Mouse (Mus musculus): ENCODE measurements around the gene 1700113H08Rik.

The 1700113H08Rik gene

DNA sequence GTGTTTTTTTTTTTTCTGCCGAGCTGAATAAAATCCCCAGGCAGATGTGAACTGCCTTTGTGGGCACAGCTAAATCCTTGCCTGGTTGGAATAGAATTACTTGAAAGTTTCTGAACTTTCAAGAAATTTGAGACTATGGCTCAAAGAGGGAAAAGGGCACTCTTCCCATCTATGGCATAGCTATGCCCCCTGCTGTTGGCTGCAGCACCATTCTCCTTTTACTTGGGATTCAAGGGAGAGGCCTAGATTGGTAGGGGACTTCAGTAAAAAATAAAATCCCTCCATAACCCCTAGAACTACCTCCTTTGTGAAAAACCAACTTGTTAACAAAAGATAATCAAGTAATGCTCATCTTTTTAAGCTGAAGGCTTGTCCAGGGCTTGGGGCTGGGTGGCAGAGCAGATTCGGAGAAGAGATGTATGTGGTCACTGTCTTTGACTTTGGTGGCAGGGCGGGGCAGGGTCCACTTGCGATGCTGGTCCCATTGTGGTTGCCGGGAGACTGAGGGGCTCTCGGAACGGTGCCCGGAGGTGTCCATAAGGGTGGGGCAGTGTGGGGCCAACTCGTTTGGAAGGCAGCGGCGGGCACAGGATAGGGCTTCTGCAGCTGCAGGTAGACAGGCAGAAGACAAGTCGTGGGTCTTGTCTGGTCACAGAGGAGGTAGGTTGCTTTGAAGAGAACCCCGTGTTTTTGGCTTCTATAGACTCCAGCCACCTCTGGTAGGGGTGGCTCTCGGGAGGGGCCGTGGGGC, at the start of gene 1700113H08Rik:
Gene 1700113H08Rik (plus strand): TSS at position 546 of the 751 bp plus-strand sequence.
- peak in 1 of 2 experiments; percentile 12 for DNase-seq (ENCODE audit: low spot score in 2 of 2)

GRCm38 (mm10) chr10:87008215-87008499, 49.7 kb upstream of the 1700113H08Rik start:
- no peak for DNase-seq (ENCODE audit: low spot score in 2 of 2)

- DNase-seq (ENCODE audit: low spot score in 2 of 2) = no peak
Observed at GRCm38 (mm10) chr10:87012087-87012486, 45.8 kb upstream of the 1700113H08Rik start.

DNA sequence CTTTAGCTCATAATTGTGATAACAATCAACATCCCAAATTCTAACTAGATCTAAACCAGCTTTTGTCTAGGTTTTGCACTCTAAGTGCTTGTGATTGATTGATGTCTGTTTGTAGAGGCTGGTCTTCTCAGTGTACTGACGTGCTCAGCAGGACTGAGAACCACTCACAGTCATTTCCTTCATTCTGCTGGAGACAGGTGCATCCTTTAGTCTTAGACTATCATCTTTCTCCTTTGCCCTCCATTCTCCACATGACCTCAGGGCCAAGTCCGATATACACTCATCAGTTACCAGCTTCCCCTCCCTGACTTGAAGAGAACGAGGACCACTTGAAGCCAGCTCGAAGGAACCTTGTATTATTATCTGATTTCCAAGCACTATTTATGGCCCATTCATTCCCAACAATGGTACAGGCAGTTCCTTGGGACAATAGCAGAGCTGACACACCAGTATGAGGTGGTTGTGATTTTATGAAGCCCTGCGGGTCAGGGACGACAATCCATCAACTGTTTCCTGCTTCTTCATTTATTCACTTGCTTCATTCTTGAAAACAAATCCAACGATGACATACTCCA, 43.4 kb upstream of the 1700113H08Rik start:
- DNase-seq (ENCODE audit: low spot score in 2 of 2) = no peak

- no peak for DNase-seq (ENCODE audit: low spot score in 2 of 2)
Observed at GRCm38 (mm10) chr10:87015403-87015802, 42.4 kb upstream of the 1700113H08Rik start.

GRCm38 (mm10) chr10:87016151-87016692, 41.6 kb upstream of the 1700113H08Rik start:
- no peak for DNase-seq (ENCODE audit: low spot score in 2 of 2)

GRCm38 (mm10) chr10:87018876-87019275, 39.0 kb upstream of the 1700113H08Rik start:
- DNase-seq (ENCODE audit: low spot score in 2 of 2) = no peak

GRCm38 (mm10) chr10:87020711-87021110, 37.1 kb upstream of the 1700113H08Rik start:
- peak; percentile 27 to 48 for DNase-seq (ENCODE audit: low spot score in 2 of 2)

- DNase-seq (ENCODE audit: low spot score in 2 of 2) = peak; percentile 60 to 64
Observed at GRCm38 (mm10) chr10:87024884-87025283, 33.0 kb upstream of the 1700113H08Rik start.

DNA sequence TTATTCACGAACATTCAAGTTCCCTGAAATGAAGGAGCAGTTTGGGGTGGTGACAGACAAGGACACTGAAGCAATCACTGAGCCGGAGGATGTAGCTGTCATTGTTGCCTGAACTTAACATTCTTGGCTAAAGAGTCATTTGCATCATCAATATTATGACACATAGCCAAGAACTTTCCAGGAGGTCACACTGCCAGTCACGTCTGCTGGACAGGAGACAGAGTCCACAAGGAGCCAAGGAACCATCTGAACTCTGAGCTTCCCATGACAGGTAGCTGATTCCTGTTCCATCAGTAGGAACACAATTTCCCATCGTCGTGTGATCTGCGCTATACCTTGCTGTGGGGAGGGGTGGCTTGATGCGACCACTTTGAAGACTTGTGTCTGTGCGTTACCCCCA, 25.1 kb upstream of the 1700113H08Rik start:
- DNase-seq (ENCODE audit: low spot score in 2 of 2) = no peak

DNA sequence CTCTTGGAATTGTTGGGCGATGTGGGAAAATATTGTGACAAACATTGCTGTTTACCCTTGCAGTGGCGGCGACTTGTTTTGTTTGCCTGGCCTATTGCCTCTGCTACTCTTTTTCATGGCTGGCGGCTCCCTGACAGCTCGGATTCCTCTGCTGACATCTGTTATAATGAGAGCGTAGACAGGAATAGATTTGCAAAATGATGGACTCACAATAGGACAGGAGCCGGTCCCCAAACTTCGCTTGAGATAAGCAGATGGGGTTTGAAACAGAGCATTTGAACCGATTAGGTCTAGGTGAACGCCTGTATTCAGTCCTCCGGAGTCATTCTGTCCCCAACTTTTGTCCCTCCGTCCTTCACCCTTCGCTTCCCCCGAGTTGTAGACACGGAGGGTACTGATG, 22.0 kb upstream of the 1700113H08Rik start:
- no peak for DNase-seq (ENCODE audit: low spot score in 2 of 2)

DNA sequence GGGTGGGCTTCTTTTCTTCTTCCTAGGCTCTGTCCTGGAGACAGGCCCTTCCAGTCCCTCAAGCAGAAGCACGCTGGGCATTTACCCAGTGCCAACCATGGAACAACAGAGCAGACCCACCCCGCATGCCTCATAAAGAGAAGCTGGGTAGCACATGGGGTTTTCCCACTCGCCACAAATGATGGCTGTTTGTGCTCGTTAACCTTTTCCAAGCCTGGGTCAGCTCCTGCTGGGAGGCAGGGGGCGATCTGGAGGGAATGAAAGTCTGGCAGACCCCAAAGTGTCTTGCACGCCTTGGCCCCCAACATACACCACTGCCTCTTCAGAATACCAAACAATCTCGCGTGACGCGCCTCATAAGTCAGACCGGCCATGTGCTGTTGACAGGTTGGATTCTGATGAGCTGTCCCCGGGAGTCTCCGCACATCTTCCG, 21.6 kb upstream of the 1700113H08Rik start:
- no peak for DNase-seq (ENCODE audit: low spot score in 2 of 2)

GRCm38 (mm10) chr10:87037062-87037461, 20.8 kb upstream of the 1700113H08Rik start:
- DNase-seq (ENCODE audit: low spot score in 2 of 2) = no peak

DNA sequence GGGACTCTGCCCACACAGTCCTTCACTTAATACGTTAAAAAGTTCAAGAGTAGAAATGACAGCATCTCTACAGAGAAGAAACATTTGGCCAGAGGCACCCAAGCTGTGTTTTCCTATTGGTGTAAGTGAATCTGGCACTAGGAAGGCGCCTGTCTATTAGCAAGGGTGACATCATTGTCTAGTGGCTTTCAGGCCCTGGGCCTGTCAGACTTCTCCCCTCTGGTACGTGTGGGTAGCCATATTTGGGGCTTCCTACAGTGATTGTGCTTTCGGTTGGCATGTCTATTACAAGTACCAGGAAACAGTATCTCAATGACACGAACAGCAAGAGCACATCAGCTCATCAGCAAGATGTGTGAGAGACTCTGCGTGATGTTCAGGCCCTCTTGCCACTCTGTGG, 18.5 kb upstream of the 1700113H08Rik start:
- DNase-seq (ENCODE audit: low spot score in 2 of 2) = no peak

DNA sequence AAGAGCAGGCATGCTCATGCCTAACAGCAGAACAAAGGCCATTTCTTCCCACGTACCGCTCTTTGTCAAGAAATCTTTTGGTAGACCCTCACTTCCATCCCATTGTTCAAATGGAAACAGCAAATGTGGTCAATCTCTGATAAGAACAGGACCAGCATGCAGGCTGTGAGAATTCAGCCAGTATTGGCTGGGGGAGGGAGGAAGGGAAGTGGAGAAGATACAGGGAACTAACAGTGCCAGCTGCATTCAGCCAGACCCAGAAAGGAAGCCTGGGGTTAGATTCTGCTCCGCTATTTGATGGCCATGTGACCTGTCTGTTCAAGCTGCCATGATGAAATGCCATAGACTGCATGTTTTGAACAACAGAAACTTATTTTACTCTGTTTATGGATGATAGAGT, 18.0 kb upstream of the 1700113H08Rik start:
- no peak for DNase-seq (ENCODE audit: low spot score in 2 of 2)

DNA sequence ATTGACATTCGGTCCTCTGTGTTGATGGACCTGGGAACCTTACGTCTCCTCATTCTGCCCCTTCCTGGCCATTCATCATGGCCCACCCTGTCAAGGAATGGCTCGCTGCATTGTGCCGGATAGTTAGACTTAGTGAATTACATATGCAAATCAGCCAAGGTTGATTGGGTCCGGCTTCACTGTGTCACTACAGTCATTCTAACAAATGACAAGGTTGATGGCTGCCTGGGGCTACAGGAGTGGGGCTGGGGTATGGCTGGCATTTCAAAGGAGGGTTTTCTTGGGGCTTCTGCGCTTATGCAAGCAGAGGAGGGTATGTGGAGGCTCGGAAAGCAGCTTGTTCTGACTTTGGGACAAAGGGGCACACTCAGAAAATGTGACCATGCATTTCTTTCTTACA, 16.6 kb upstream of the 1700113H08Rik start:
- DNase-seq (ENCODE audit: low spot score in 2 of 2) = no peak

GRCm38 (mm10) chr10:87045273-87045672, 12.6 kb upstream of the 1700113H08Rik start:
- no peak for DNase-seq (ENCODE audit: low spot score in 2 of 2)

DNA sequence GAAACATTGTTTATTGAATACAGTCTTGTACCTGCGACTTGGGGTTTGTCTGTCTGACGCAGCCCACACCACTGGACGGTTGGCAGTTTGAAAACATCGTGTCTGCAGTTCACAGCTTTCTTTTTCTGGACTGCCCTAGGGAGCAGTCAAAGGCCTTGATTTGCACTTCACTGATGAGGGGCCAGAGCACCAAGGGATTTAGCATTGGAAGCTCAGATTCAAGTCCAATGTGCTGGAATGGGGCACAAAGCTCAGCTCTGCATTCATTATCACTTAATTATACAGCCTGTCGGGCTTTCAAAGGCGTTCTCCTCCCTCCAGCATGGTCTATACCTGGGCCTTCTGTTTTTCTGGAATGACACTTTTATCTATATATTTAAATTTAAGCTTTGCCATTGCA, 11.4 kb upstream of the 1700113H08Rik start:
- DNase-seq (ENCODE audit: low spot score in 2 of 2) = no peak

DNA sequence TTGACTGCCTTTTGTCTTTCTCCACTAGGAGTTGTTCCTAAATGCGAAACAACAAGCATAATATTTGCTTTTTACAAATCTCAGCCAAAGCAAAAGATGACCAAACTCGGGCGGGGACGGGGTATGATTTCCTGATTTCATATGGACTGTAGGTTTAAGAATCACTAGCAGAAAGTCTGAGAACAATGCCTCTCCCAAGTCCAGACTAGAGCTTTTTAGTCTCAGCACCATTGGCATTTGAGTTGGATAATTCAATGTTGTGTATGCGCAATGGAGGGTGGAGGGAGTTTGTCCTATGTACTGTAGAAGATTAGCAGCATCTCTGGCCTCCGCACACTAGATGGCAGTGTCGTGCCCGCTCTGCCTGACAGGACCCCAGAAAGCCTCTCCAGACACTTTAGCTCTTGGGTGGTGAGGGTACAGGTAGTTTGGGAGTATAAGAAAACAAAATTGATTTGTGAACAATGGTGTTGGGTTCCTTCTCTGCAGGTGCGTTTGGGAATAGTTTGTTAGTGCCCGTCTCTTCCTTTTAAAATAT, 10.8 kb upstream of the 1700113H08Rik start:
- DNase-seq (ENCODE audit: low spot score in 2 of 2) = no peak

GRCm38 (mm10) chr10:87049179-87049578, 8.7 kb upstream of the 1700113H08Rik start:
- DNase-seq (ENCODE audit: low spot score in 2 of 2) = no peak

GRCm38 (mm10) chr10:87051714-87052113, 6.1 kb upstream of the 1700113H08Rik start:
- DNase-seq (ENCODE audit: low spot score in 2 of 2) = no peak

DNA sequence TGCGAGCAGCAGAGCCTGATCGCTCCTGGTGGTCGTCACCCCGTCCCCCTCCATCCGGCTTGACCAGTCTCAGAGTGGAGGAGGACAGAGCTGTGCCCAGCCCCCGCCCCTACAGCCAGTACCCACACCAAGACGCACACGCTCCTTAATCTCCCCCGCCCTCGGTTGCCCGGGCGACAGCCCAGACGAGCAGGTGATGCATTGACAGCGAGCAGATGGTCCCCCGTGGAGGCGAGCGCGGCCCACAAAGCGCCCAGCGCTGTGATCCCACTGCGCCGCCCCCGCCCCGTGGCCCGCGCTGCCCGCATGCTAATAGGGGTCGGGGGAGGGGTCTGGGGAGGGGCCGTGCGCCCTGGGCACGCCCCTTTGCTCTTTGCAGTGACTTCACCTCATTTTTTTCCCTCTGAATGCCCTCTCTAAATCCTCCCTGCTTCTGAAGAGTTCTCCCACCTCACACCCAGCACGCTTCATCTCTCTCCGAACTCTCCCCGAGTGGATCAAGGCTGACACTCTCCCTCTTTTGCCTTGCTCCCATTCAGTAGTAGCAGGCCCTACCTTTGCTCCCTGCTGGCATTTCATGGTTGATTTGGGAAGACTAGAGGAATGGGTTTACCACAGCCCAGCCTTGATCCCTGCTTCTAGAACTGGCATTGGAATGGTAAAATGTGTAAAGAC, 543 bp downstream of the 1700113H08Rik start:
- peak; percentile 71 to 75 for DNase-seq (ENCODE audit: low spot score in 2 of 2)
